Mouse (Mus musculus) intestine, embryonic 16.5 days (tissue): Measurements from ENCODE around the gene Gm29609. TPM values are rescaled to one million over a fixed set of nuclear protein-coding genes. Genes with fewer than 3 reads are reported as not detected.

Experiments used
- ATAC-seq: fragments of 200-750 bp; cut with Nextera tagmentation; 2 replicates; pipeline ENCODE4 v1.8.0; 2017; ENCODE audit warnings: moderate TSS enrichment, moderate library complexity
- H3K27ac ChIP-seq: fragments of 300-500 bp; sonication (generic); 2 replicates; pipeline ENCODE4 v1.5.1; 2014; ENCODE audit warnings: mild to moderate bottlenecking, low read length
- H3K27me3 ChIP-seq: fragments of 300-500 bp; sonication (generic); replicated peaks from 2 replicates; pipeline ENCODE4 v1.6.1; 2014; ENCODE audit warnings: low read length, control low read depth, mixed read lengths; ENCODE audit not compliant: control insufficient read depth, insufficient read depth
- H3K36me3 ChIP-seq: fragments of 300-500 bp; sonication (generic); 2 replicates; pipeline ENCODE4 v1.6.1; 2014; ENCODE audit warnings: low read length, control low read depth; ENCODE audit not compliant: control insufficient read depth, insufficient read depth
- H3K4me1 ChIP-seq: fragments of 300-500 bp; sonication (generic); 2 replicates; pipeline ENCODE4 v1.6.1; 2014; ENCODE audit warnings: low read length, control low read depth, mixed read lengths; ENCODE audit not compliant: control insufficient read depth, insufficient read depth
- H3K4me2 ChIP-seq: fragments of 300-500 bp; sonication (generic); 2 replicates; pipeline ENCODE4 v1.6.1; 2014; ENCODE audit warnings: low read depth, low read length, control low read depth
- H3K4me3 ChIP-seq: fragments of 300-500 bp; sonication (generic); 2 replicates; pipeline ENCODE4 v1.5.1; 2014; ENCODE audit warnings: mild to moderate bottlenecking, low read length
- H3K9ac ChIP-seq: fragments of 300-500 bp; sonication (generic); 2 replicates; pipeline ENCODE4 v1.6.1; 2014; ENCODE audit warnings: low read depth, low read length
- H3K9me3 ChIP-seq: fragments of 300-500 bp; sonication (generic); 2 replicates; pipeline ENCODE4 v1.6.1; 2016; ENCODE audit warnings: low read length, control low read depth; ENCODE audit not compliant: control insufficient read depth
- WGBS: fragments of 180-500 bp; shearing (Covaris S2); extraction: QIAGEN DNeasy Blood & Tissue Kit; methylation state at CpG from one replicate; pipeline ENCODE4 v1.1.7; 2014; 5-methylcytosine and 5-hydroxymethylcytosine counted together
- polyA plus RNA-seq: library from polyadenylated mRNA; unstranded; fragments of >200 nt; fragmentation: Nextera tagmentation; extraction: Ambion mirVana; gene quantifications from 2 replicates; pipeline ENCODE4 v1.2.1, GENCODE M21; 2015

Gene Gm29609
- polyA plus RNA-seq, 1 experiment from 2014 or later = 1.1 TPM

- Histone ChIP-seq H3K27me3 (no peaks in the 10 kb centered on the region), H3K9ac (no peak overlapping the region), H3K4me3 (no peak overlapping the region), H3K9me3 (no peaks in the 10 kb centered on the region), H3K4me1 (no peaks in the 10 kb centered on the region), H3K4me2 (no peak overlapping the region), H3K36me3 (peaks cover 32% of the 10 kb centered on the region), H3K27ac (no peak overlapping the region)
- ATAC-seq = no peak
- 88% methylated on average over 1 of the region's 1 CpGs for WGBS
Measured at GRCm38 (mm10) chr5:31164878-31165277, 14.8 kb downstream of the Gm29609 start.

- Histone ChIP-seq H3K4me2 (no peak overlapping the region), H3K4me1 (no peaks in the 10 kb centered on the region), H3K36me3 (peaks cover 30% of the 10 kb centered on the region), H3K27me3 (no peaks in the 10 kb centered on the region), H3K4me3 (no peak overlapping the region), H3K9ac (no peak overlapping the region), H3K27ac (no peak overlapping the region), H3K9me3 (no peaks in the 10 kb centered on the region)
- ATAC-seq = peak; percentile 44; the same call in 1 of the 2 replicates
Measured at GRCm38 (mm10) chr5:31162462-31162861, 17.2 kb downstream of the Gm29609 start.

- peak within 1 kb of the TSS; percentile 86 for H3K4me2 ChIP-seq
- under 1% methylated on average over 19 of the region's 19 CpGs for WGBS
Measured at GRCm38 (mm10) chr5:31154152-31154553, 25.6 kb downstream of the Gm29609 start, which contains the start of gene Mpv17. Gene Mpv17, minus strand, starts transcription at chr5:31154251.

GRCm38 (mm10) chr5:31153516-31154151 is 26.1 kb downstream of the Gm29609 start:
- peak overlapping the region; percentile 73 for H3K4me3 ChIP-seq
- H3K36me3 ChIP-seq = peaks cover 13% of the 10 kb centered on the region
- peak overlapping the region; percentile 50 for H3K27ac ChIP-seq
- no peaks in the 10 kb centered on the region for H3K27me3 ChIP-seq
- peak overlapping the region; percentile 86 for H3K4me2 ChIP-seq
- peak; percentile 30 for ATAC-seq
- no peaks in the 10 kb centered on the region for H3K9me3 ChIP-seq
- H3K9ac ChIP-seq = peak overlapping the region; percentile 81
- 17% methylated on average over 6 of the region's 6 CpGs for WGBS
- H3K4me1 ChIP-seq = peaks cover 6% of the 10 kb centered on the region

More at GRCm38 (mm10) chr5:31154152-31154553, 25.6 kb downstream of the Gm29609 start, which contains the start of gene Mpv17:
- peak; percentile 96 for ATAC-seq
- Histone ChIP-seq H3K27ac (peak within 1 kb of the TSS; percentile 50), H3K36me3 (peaks cover 13% of the 10 kb centered on the region), H3K4me3 (peak within 1 kb of the TSS; percentile 73), H3K4me1 (peaks cover 6% of the 10 kb centered on the region), H3K9me3 (no peaks in the 10 kb centered on the region), H3K9ac (peak within 1 kb of the TSS; percentile 81), H3K27me3 (no peaks in the 10 kb centered on the region)

GRCm38 (mm10) chr5:31151746-31152145 is 28.0 kb downstream of the Gm29609 start:
- WGBS = 85% methylated on average over 3 of the region's 3 CpGs
- H3K27ac ChIP-seq = no peak overlapping the region
- ATAC-seq = no peak

GRCm38 (mm10) chr5:31149781-31150180 is 29.9 kb downstream of the Gm29609 start:
- peaks cover 6% of the 10 kb centered on the region for H3K4me1 ChIP-seq
- no peaks in the 10 kb centered on the region for H3K27me3 ChIP-seq
- H3K4me3 ChIP-seq = no peak overlapping the region
- WGBS = 86% methylated on average over 4 of the region's 4 CpGs
- H3K27ac ChIP-seq = no peak overlapping the region
- ATAC-seq = no peak
- no peaks in the 10 kb centered on the region for H3K9me3 ChIP-seq
- no peaks in the 10 kb centered on the region; the same call in 1 of the 2 replicates for H3K36me3 ChIP-seq
- no peak overlapping the region for H3K4me2 ChIP-seq
- H3K9ac ChIP-seq = no peak overlapping the region

More at GRCm38 (mm10) chr5:31151746-31152145, 28.0 kb downstream of the Gm29609 start:
- peaks cover 6% of the 10 kb centered on the region for H3K4me1 ChIP-seq
- H3K36me3 ChIP-seq = no peaks in the 10 kb centered on the region; the same call in 1 of the 2 replicates
- no peak overlapping the region for H3K4me2 ChIP-seq
- no peaks in the 10 kb centered on the region for H3K27me3 ChIP-seq
- H3K9me3 ChIP-seq = no peaks in the 10 kb centered on the region
- no peak overlapping the region for H3K9ac ChIP-seq
- H3K4me3 ChIP-seq = no peak overlapping the region

- ATAC-seq = no peak
- Histone ChIP-seq H3K9ac (no peak overlapping the region), H3K4me2 (0 out of 2 replicates have a peak overlapping the region, but pooled peaks have one; percentile 3), H3K36me3 (peaks cover 6% of the 10 kb centered on the region), H3K27ac (no peak overlapping the region), H3K27me3 (peaks cover 41% of the 10 kb centered on the region), H3K4me3 (no peak overlapping the region), H3K4me1 (no peaks in the 10 kb centered on the region; the same call in 1 of the 2 replicates), H3K9me3 (no peaks in the 10 kb centered on the region)
- WGBS = 12% methylated on average over 9 of the region's 9 CpGs
Measured at GRCm38 (mm10) chr5:31138968-31139425, 40.7 kb downstream of the Gm29609 start.

- H3K36me3 ChIP-seq = peaks cover 5% of the 10 kb centered on the region
- peak within 1 kb of the TSS; percentile 21 for H3K4me3 ChIP-seq
- peaks cover 41% of the 10 kb centered on the region for H3K27me3 ChIP-seq
Measured at GRCm38 (mm10) chr5:31138241-31138967, 41.3 kb downstream of the Gm29609 start, which contains the start of gene Ucn. Gene Ucn, minus strand, starts transcription at chr5:31138829.

GRCm38 (mm10) chr5:31137658-31138057 is 42.1 kb downstream of the Gm29609 start:
- H3K4me1 ChIP-seq = no peaks in the 10 kb centered on the region; the same call in 1 of the 2 replicates
- 3% methylated on average over 13 of the region's 13 CpGs for WGBS
- H3K4me3 ChIP-seq = peak overlapping the region; percentile 21; the same call in 1 of the 2 replicates
- H3K9me3 ChIP-seq = no peaks in the 10 kb centered on the region
- peaks cover 4% of the 10 kb centered on the region; the same call in 1 of the 2 replicates for H3K36me3 ChIP-seq
- no peak for ATAC-seq
- 0 out of 2 replicates have a peak overlapping the region, but pooled peaks have one; percentile 33 for H3K4me2 ChIP-seq
- H3K9ac ChIP-seq = no peak overlapping the region
- H3K27me3 ChIP-seq = peaks cover 41% of the 10 kb centered on the region
- no peak overlapping the region for H3K27ac ChIP-seq

More at GRCm38 (mm10) chr5:31138241-31138967, 41.3 kb downstream of the Gm29609 start, which contains the start of gene Ucn:
- H3K4me2 ChIP-seq = 0 out of 2 replicates have a peak within 1 kb of the TSS, but pooled peaks have one; percentile 33
- ATAC-seq = no peak
- H3K4me1 ChIP-seq = no peaks in the 10 kb centered on the region; the same call in 1 of the 2 replicates
- WGBS = 2% methylated on average over 52 of the region's 52 CpGs
- no peak within 1 kb of the TSS for H3K9ac ChIP-seq
- H3K27ac ChIP-seq = no peak within 1 kb of the TSS
- H3K9me3 ChIP-seq = no peaks in the 10 kb centered on the region
